Mouse (Mus musculus) myocyte (in vitro differentiated cells): ENCODE measurements around the gene Pdlim5. TPM values are rescaled to one million over a fixed set of nuclear protein-coding genes. Genes with fewer than 3 reads are reported as not detected.

Source experiments
- H3K27me3 ChIP-seq: one replicate; pipeline ENCODE4 v1.6.1; 2011; ENCODE audit not compliant: control insufficient read depth, insufficient read depth, insufficient read length
- H3K36me3 ChIP-seq: one replicate; pipeline ENCODE4 v1.6.1; 2011; ENCODE audit not compliant: control insufficient read depth, insufficient read depth
- H3K4me2 ChIP-seq: one replicate; pipeline ENCODE4 v1.6.1; 2011; ENCODE audit warnings: low read depth, control low read depth
- H3K4me3 ChIP-seq: one replicate; pipeline ENCODE4 v1.5.1; 2011; ENCODE audit warnings: mild to moderate bottlenecking, control low read depth, moderate library complexity
- H3K79me2 ChIP-seq: one replicate; pipeline ENCODE4 v1.6.1; 2011; ENCODE audit not compliant: control insufficient read depth, insufficient read depth
- H3ac ChIP-seq: one replicate; pipeline ENCODE4 v1.6.1; 2011; ENCODE audit not compliant: control insufficient read depth, insufficient read length
- CEBPB ChIP-seq: IDR thresholded peaks from 2 replicates; pipeline ENCODE4 v1.6.1; 2011; ENCODE audit warnings: mild to moderate bottlenecking, moderate library complexity; ENCODE audit not compliant: poor library complexity, insufficient read depth, severe bottlenecking
- E2F4 ChIP-seq: IDR thresholded peaks from one replicate; pipeline ENCODE4 v1.6.1; 2011; ENCODE audit warnings: mild to moderate bottlenecking, control low read depth, moderate library complexity; ENCODE audit not compliant: insufficient read depth
- MAX ChIP-seq: IDR thresholded peaks from one replicate; pipeline ENCODE4 v1.6.1; 2011; ENCODE audit warnings: low read depth, mild to moderate bottlenecking, control low read depth
- MYOD1 ChIP-seq, 3 experiments: IDR thresholded peaks; one replicate each; pipeline ENCODE4 v1.6.1; 2011; ENCODE audit warnings: control low read depth in 2 of 3, low read depth in 2 of 3, mild to moderate bottlenecking in 2 of 3, moderate library complexity in 1 of 3; ENCODE audit not compliant: insufficient read length in 2 of 3, control insufficient read depth in 1 of 3
- MYOG ChIP-seq, 3 experiments: IDR thresholded peaks; one replicate each; pipeline ENCODE4 v1.6.1; 2011; ENCODE audit warnings: control low read depth in 2 of 3, low read depth in 2 of 3, mild to moderate bottlenecking in 2 of 3; ENCODE audit not compliant: insufficient read length in 2 of 3, control insufficient read depth in 1 of 3, insufficient read depth in 1 of 3
- POLR2A ChIP-seq: IDR thresholded peaks from one replicate; pipeline ENCODE4 v1.6.1; 2011; ENCODE audit warnings: low read depth, mild to moderate bottlenecking, control low read depth, moderate library complexity; ENCODE audit not compliant: insufficient read length
- POLR2AphosphoS2 ChIP-seq: IDR thresholded peaks from one replicate; pipeline ENCODE4 v1.6.1; 2011; ENCODE audit warnings: low read depth, control low read depth; ENCODE audit not compliant: insufficient read length
- REST ChIP-seq: IDR thresholded peaks from one replicate; pipeline ENCODE4 v1.6.1; 2011; ENCODE audit warnings: mild to moderate bottlenecking, control low read depth, moderate library complexity; ENCODE audit not compliant: insufficient read depth, insufficient read length
- SRF ChIP-seq: IDR thresholded peaks from one replicate; pipeline ENCODE4 v1.6.1; 2011; ENCODE audit warnings: low read depth; ENCODE audit not compliant: control insufficient read depth, insufficient read length
- TCF12 ChIP-seq: IDR thresholded peaks from one replicate; pipeline ENCODE4 v1.6.1; 2011; ENCODE audit warnings: mild to moderate bottlenecking, control low read depth; ENCODE audit not compliant: poor library complexity, insufficient read depth, severe bottlenecking
- TCF3 ChIP-seq: IDR thresholded peaks from one replicate; pipeline ENCODE4 v1.6.1; 2011; ENCODE audit warnings: low read depth, control low read depth; ENCODE audit not compliant: insufficient read length
- USF1 ChIP-seq: IDR thresholded peaks from one replicate; pipeline ENCODE4 v1.6.1; 2011; ENCODE audit warnings: low read depth, mild to moderate bottlenecking, control low read depth, moderate library complexity
- polyA plus RNA-seq: library from polyadenylated mRNA; unstranded; fragments of >200 nt; fragmentation: generic; extraction: Trizol; gene quantifications from one replicate; pipeline ENCODE4 v1.2.1, GENCODE M21; 2012; ENCODE audit warnings: missing spikeins

Pdlim5 gene
- 63.4 TPM for polyA plus RNA-seq

- TF ChIP-seq TCF3 (peak; percentile 3), POLR2AphosphoS2 (peak; percentile 98), REST (peak; percentile 44), TCF12 (no peak), MAX (no peak), E2F4 (no peak), POLR2A (peak; percentile 99), SRF (peak; percentile 76), CEBPB (no peak), MYOG (IDR thresholded peaks at IDR 0.05; ENCODE audit: control insufficient read depth in 1 of 3, insufficient read depth in 1 of 3, insufficient read length in 2 of 3, low read depth in 2 of 3) (peak in 2 of 3 experiments; percentile 52 to 71), MYOD1 (IDR thresholded peaks at IDR 0.05; ENCODE audit: control insufficient read depth in 1 of 3, insufficient read length in 2 of 3, low read depth in 2 of 3) (peak in 2 of 3 experiments; percentile 22 to 64), USF1 (no peak)
- H3ac ChIP-seq, result peak within 1 kb of the TSS; percentile 64
- H3K36me3 ChIP-seq, result peaks cover 7% of the 10 kb centered on the region
- H3K27me3 ChIP-seq, result no peaks in the 10 kb centered on the region
- peak within 1 kb of the TSS; percentile 97 for H3K4me2 ChIP-seq
- H3K79me2 ChIP-seq, result peaks cover 40% of the 10 kb centered on the region
- H3K4me3 ChIP-seq, result peak within 1 kb of the TSS; percentile 60
Measured at GRCm38 (mm10) chr3:142395520-142396193, at the start of gene Pdlim5. TSS of gene Pdlim5 (minus strand) at chr3:142395696.

- Histone ChIP-seq H3K27me3 (no peaks in the 10 kb centered on the region), H3ac (no peak overlapping the region), H3K4me2 (peak overlapping the region; percentile 72), H3K79me2 (no peaks in the 10 kb centered on the region), H3K36me3 (no peaks in the 10 kb centered on the region), H3K4me3 (peak overlapping the region; percentile 8)
- no peak for TF ChIP-seq CEBPB
Measured at GRCm38 (mm10) chr3:142443710-142444043, 48.2 kb upstream of the Pdlim5 start.

GRCm38 (mm10) chr3:142443006-142443709 lies 47.7 kb upstream of the Pdlim5 start:
- H3K27me3 ChIP-seq, result no peaks in the 10 kb centered on the region
- peak overlapping the region; percentile 72 for H3K4me2 ChIP-seq
- H3K36me3 ChIP-seq, result no peaks in the 10 kb centered on the region
- H3ac ChIP-seq, result no peak overlapping the region
- peak overlapping the region; percentile 8 for H3K4me3 ChIP-seq
- H3K79me2 ChIP-seq, result no peaks in the 10 kb centered on the region
- TF ChIP-seq MYOD1 (IDR thresholded peaks at IDR 0.05; ENCODE audit: control insufficient read depth in 1 of 3, insufficient read length in 2 of 3, low read depth in 2 of 3) (peak in 1 of 3 experiments; percentile 6), USF1 (no peak)

- no peaks in the 10 kb centered on the region for H3K27me3 ChIP-seq
- no peak for TF ChIP-seq CEBPB
- no peak for TF ChIP-seq TCF3
- TF ChIP-seq REST, result no peak
- no peak for TF ChIP-seq POLR2AphosphoS2
- no peak for TF ChIP-seq MYOG (IDR thresholded peaks at IDR 0.05; ENCODE audit: control insufficient read depth in 1 of 3, insufficient read depth in 1 of 3, insufficient read length in 2 of 3, low read depth in 2 of 3)
- no peak for TF ChIP-seq POLR2A
- no peak for TF ChIP-seq USF1
- no peak for TF ChIP-seq SRF
- no peak for TF ChIP-seq MAX
- no peak for TF ChIP-seq TCF12
- no peak for TF ChIP-seq E2F4
- TF ChIP-seq MYOD1 (IDR thresholded peaks at IDR 0.05; ENCODE audit: control insufficient read depth in 1 of 3, insufficient read length in 2 of 3, low read depth in 2 of 3), result no peak
- H3K79me2 ChIP-seq, result no peaks in the 10 kb centered on the region
- H3K4me3 ChIP-seq, result no peak overlapping the region
- H3K36me3 ChIP-seq, result no peaks in the 10 kb centered on the region
- no peak overlapping the region for H3ac ChIP-seq
- H3K4me2 ChIP-seq, result no peak overlapping the region
Measured at GRCm38 (mm10) chr3:142442161-142442560, 46.7 kb upstream of the Pdlim5 start.

GRCm38 (mm10) chr3:142441142-142441541 lies 45.6 kb upstream of the Pdlim5 start:
- no peak overlapping the region for H3ac ChIP-seq
- peak overlapping the region; percentile 8 for H3K4me2 ChIP-seq
- TF ChIP-seq POLR2A (no peak), SRF (no peak), POLR2AphosphoS2 (no peak), TCF12 (no peak), E2F4 (no peak), MAX (no peak), REST (no peak), TCF3 (no peak), MYOD1 (IDR thresholded peaks at IDR 0.05; ENCODE audit: control insufficient read depth in 1 of 3, insufficient read length in 2 of 3, low read depth in 2 of 3) (no peak), MYOG (IDR thresholded peaks at IDR 0.05; ENCODE audit: control insufficient read depth in 1 of 3, insufficient read depth in 1 of 3, insufficient read length in 2 of 3, low read depth in 2 of 3) (no peak), USF1 (no peak), CEBPB (no peak)
- H3K79me2 ChIP-seq, result no peaks in the 10 kb centered on the region
- H3K27me3 ChIP-seq, result no peaks in the 10 kb centered on the region
- no peaks in the 10 kb centered on the region for H3K36me3 ChIP-seq
- H3K4me3 ChIP-seq, result no peak overlapping the region
